Mouse (Mus musculus): ENCODE results near the gene B4galt3.

B4galt3 gene

GRCm38 (mm10) chr1:171265971-171266744, 4.0 kb upstream of the B4galt3 start:
- no peak for DNase-seq

- DNase-seq: no peak
Measured at GRCm38 (mm10) chr1:171268341-171268740, 1.8 kb upstream of the B4galt3 start.

- DNase-seq: peak; percentile 61
Measured at GRCm38 (mm10) chr1:171270573-171270900, 409 bp downstream of the B4galt3 start.

- DNase-seq: no peak
Measured at GRCm38 (mm10) chr1:171271196-171271595, 1.1 kb downstream of the B4galt3 start.

DNA sequence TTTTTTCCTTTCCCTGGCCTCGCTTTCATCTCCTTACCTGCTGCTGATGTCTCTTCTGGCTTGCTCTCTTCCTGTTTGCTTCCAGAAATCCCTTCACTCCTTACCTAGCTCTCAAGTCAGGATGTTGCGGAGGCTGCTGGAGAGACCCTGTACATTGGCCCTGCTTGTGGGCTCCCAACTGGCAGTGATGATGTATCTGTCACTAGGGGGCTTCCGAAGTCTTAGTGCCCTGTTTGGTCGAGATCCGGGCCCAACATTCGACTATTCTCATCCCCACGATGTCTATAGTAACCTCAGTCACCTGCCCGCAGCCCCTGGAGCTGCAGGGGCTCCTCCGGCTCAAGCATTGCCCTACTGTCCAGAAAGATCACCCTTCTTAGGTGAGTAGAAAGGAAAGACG, 1.5 kb downstream of the B4galt3 start:
- no peak for DNase-seq

- no peak for DNase-seq
Measured at GRCm38 (mm10) chr1:171272086-171272485, 2.0 kb downstream of the B4galt3 start.

- DNase-seq: no peak
Measured at GRCm38 (mm10) chr1:171274171-171274570, 4.0 kb downstream of the B4galt3 start.

- no peak for DNase-seq
Measured at GRCm38 (mm10) chr1:171275144-171275734, 5.1 kb downstream of the B4galt3 start.

DNA sequence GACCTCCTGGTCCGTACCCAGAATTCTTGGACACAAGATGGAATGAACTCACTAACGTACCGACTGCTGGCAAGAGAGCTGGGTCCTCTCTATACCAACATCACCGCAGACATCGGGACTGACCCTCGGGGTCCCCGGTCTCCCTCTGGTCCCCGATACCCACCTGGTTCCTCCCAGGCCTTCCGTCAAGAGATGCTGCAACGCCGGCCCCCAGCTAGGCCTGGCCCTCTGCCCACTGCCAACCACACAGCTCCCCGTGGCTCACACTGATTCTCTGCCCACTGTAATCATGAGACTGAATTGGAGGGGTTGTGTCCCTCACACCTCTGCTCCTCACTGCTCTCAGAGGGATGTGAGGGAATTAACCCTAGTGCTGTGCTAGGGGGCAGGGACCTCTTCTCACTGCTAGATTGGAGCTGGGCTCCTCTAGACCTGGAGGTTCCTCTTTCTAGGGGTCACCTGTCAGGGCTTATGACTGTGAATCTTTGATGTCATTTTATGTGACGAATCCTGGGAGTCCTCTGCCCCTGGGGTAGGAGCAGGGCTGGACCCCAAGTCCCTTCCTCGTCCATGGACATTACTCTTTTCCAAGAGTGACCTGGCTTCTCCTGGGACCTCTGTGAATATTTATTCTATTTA, 6.1 kb downstream of the B4galt3 start:
- no peak for DNase-seq

DNA sequence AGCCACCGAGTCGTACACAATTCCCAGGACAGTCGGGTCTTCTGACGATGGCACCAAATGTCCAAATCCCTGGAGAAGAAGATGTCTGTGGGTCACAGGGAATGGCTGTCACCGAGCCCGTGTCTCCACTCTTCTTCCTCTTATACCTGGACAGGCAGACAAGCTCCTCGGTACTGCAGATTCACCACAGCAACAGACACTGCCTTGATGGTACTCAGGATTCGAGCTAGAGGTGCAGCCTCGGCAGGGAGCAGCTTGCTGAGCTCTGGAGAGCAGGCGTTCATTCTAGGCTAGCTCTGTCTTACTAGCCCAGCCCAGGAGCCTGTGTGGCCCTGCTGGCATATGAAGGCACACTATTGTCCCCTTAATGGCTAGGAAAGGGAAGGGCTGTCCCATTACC, 7.6 kb downstream of the B4galt3 start:
- no peak for DNase-seq

GRCm38 (mm10) chr1:171278436-171278835, 8.3 kb downstream of the B4galt3 start:
- no peak for DNase-seq

GRCm38 (mm10) chr1:171279012-171279705, 9.0 kb downstream of the B4galt3 start:
- no peak for DNase-seq

DNA sequence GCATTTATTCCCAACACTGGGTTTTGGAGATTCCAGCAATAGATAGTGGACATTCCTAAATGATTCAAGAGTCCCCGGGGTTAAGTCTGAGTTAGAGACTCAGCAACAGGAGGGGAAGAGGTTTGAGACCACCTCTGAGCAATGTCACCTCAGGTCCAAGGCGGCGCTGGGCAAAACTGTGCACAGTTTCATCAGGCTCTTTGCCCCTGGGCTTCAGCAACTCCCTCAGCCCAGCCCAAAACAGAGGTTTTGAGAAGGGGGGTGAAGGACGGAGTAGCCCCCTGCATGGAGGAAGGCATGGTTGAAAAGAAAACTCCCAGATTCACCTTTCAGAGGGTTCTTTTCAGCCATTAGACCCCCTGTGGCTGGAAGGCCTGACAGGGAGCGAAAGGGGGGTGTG, 9.6 kb downstream of the B4galt3 start:
- DNase-seq: no peak

DNA sequence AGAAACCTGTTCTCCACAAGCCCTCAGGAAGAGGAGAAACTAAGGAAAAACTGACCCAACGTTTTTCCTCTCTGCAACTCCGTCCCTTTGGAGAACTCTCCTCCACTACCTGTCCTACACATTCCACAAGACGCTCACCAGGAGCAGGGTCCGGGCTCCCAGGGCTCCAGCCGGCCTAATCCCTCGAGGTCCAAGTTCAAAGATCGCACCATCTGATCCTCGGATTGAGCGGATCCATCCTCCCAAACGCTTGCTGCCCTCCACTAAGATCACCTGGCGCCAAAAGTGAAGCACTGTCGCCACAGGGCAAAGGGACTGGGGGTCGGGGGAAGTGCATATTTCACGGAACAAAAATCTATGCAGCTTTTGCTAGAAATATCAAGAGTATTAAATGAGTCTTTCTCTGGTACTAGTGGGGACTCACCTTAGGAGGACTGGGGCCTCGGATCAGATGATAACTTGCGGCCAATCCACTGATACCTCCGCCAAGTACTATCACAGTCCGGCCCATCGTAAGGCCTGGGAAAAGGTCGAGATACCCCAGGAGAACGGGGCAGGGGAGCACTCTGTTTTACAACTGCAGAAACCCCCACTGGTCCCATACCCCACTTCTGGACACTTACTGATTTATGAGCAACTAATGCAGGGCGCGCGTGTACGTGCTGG, 10.3 kb downstream of the B4galt3 start:
- no peak for DNase-seq

DNA sequence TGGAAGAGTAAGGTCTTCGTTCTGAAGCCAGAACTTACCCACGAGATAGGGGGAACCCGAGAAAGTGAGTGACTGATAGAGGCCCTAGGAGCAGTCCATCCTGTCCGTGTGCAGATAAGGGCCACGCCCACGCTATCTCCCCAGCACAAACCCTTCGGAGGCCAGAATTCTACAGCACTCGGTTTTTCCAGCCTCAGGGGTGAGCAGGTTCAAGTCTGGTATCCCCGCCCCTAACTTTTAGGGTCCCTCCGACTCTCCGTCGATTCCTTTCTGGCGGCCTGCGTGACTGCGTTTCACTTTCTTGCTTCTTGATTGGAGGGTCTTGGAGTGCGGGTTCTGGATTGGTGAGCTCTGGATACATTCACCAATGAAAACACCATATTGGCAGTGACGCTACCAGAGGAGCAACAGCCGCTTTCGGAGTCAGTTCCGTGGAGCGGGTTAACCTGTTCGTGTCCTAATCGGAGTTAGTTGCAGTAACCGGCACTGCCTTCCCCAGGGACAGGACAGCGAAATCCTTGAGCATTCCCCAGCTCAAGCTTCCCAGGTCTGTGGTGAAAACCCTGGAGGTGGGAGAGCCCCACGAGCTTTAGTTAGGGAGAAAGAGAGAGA, 10.9 kb downstream of the B4galt3 start, which contains the start of gene Ppox:
Ppox (minus strand) TSS at position 271 of the 612 bp plus-strand sequence.
- peak; percentile 87 for DNase-seq

GRCm38 (mm10) chr1:171281528-171281923, 11.4 kb downstream of the B4galt3 start:
- DNase-seq: peak; percentile 56

DNA sequence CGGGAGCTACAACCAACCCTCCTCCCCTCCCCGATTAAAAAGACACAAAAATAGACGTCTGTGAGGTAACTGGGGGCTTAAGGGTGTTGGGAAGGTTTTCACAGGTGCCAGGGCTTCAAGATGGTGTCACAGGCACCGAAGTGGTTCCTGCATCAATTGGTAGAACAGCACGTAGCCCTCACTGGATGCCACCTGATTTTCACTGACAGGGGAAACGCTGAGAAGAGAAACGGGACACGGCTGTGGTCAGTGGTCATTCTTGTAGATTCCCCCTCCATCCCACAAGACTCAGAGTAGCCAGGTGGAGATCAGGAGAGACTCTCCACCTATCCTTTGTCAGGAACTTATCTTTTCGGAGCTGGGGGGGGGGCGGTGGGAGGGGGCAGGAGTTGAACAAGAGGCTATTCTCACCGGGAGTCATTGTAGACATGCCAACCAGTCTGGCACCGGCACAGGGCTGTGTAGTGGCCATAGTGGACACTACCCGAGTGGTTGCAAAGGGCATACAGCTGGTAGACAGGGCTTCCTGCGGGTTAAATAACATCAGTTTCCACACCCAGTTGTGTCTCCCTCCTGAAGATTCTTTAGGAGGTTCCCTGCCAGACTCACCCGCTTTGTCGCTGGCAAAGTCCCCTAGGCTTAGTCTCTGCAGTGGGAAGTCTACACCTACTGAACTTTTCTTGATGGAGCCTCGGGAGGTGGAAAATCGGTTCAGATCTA, 12.1 kb downstream of the B4galt3 start:
- no peak for DNase-seq

DNA sequence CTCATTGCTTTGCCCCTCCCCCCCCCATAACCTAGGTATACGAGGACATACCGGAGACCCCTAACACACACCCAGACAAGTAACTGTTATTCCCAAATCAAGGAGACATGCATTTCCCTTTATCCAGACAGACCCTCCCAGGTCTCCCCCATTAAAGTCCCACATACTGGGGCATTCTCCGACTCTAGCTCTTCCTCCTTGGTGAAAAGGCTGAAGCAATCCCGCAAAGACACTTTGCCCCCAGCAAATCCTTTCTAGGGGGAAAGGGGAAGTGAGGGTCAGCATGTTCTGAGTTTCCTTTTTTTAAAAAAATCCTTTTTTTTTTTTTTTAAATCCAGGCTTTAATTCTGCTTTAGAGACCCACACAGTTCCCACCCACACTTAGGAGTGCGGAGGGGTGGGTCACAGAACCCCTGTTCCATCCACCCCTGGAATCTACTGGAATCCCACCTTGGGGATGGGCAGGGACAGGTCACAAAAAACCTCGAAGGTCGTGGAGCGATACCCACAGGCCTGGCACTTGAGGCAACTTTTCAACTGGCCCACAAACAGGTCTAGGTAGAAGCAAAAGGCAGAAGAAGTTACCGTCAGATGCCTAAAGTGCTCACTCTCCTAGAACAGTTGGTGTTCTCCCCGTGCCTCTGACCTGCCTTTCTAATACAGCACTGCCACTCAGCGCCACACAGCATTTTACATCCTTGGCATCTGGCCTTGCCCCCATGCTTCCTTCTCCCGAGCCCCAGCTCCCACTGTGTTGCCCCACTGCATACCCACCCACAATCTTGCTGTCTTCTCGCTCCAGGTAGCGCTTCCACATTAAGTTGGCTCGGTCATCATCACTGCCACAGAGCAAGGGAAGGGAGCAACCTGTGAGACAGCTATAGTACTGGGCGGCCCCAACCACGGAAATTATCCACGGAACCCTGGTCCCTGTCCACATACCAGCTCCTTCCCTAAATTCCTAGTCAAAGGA, 13.3 kb downstream of the B4galt3 start:
- no peak for DNase-seq

DNA sequence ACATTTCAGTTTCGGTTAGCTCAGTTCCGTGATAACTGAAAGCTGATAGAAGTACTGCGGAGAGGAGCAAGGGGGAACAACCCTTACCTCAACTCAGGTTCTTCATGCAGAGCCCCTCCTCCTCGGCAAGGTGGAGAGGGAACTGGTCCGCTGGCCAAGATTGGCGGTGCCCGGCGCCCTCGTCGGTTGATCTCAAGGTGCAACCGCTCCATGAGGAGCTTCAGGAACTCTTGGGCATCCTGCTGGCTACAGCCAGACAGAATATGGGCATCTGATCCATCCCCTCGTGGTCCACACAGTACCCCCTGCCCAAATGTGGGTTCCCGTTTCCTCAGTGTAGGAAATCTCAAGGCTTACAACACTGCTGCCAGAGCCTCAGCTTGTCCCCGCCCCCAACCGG, 14.4 kb downstream of the B4galt3 start:
- no peak for DNase-seq

DNA sequence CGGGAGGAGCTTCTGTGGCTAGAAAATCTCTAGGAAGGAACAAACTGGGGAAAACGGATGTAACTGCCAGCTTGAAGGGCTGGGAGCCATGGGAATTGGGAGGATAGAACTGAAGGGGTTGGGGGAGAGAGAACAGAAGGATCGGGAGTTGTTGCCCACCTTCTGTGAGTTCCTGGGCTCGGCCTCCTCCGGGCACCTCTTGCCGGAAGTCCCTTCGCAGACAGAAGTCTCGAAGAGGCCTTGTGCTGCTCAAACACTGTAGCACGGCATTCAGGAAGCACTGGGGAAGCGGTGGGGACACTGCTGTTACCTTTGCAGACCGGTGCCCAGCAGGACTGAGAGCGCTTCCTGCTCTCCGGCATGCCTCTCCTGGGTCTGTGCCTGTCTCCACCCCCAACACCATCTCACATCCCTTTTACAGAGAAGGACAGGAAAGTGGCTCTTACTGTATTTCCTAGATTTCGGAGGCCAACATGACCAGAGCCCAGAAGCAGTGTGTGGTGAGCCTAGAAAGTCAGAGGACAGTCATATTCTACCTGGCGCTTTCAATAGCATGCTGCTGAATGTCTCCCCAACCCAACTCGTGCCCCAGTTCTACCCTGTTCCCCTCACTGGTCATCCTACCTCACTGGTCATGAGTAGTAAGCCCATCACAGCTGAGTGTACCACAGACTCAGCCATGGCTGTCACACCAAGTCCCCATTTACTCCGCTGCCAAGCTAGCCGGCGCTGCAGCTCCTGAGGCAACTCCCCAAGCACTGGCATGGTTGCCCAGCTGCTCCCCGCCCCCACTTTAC, 15.2 kb downstream of the B4galt3 start:
- DNase-seq: no peak

All from cerebellum, adult 11 months (tissue).